Mouse (Mus musculus) gastrocnemius, adult 8-10 months (tissue): ENCODE measurements at regions not wholly inside any gene's neighbourhood (a gene's known extent, or its start where the extent isn't known, plus 50 kb on each side); places are given as distances from the start of the nearest gene placed in this dataset. TPM values are rescaled to one million over a fixed set of nuclear protein-coding genes. Genes with fewer than 3 reads are reported as not detected.

Source experiments
- microRNA-seq: library from miRNA; unstranded; fragments of <30 nt; microRNA quantifications from one replicate; pipeline ENCODE4 v1.2.0, GENCODE M21; 2022

Small RNAs in the stretch of these regions (microRNA-seq; reads per million reads assigned to microRNA genes)
- gene Mir5118, result not detected
